Mouse (Mus musculus) ES-CJ7 (cell line): Measurements from ENCODE around the gene Casc3.
A peak's percentile ranks its signal among the peaks of the same experiment; 100 is the strongest.

ENCODE experiments used
- DNase-seq: peaks from one replicate; pipeline ENCODE4 v3.0.0; 2011; ENCODE audit warnings: low read depth, low spot score

Gene Casc3

DNA sequence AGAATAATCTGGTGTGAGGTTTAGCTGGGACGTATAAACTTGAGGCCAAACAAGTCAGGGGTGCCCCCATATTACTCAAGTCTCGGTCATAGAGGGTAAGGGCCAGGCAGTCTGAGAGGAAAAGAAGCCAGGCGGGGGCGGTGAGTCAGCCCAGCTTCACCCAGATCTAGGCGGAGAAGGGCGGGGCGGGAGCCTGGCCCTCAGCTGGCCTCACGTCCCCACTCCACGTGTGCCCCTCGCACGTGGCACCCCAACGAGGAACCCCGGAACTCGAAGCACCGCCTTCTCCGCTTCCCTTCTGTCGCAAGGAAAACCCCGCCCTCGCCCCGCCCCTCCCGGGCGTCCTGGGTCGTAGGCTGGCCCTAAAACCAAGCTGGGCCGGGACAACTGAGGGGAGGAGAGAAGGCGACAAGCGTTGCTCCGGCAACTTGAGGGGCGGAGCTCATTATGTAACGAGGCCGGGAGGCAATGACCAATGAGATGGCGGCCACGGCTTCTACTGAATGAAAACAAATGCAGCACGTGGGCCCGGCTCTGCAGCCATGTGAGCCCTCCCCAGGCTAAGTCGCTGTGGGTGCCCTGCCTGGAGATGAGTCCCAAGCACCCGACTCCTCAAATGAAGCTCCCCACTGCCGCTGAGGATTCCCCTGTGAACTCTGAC, 30.9 kb upstream of the Casc3 start:
- peak; percentile 98 for DNase-seq

DNA sequence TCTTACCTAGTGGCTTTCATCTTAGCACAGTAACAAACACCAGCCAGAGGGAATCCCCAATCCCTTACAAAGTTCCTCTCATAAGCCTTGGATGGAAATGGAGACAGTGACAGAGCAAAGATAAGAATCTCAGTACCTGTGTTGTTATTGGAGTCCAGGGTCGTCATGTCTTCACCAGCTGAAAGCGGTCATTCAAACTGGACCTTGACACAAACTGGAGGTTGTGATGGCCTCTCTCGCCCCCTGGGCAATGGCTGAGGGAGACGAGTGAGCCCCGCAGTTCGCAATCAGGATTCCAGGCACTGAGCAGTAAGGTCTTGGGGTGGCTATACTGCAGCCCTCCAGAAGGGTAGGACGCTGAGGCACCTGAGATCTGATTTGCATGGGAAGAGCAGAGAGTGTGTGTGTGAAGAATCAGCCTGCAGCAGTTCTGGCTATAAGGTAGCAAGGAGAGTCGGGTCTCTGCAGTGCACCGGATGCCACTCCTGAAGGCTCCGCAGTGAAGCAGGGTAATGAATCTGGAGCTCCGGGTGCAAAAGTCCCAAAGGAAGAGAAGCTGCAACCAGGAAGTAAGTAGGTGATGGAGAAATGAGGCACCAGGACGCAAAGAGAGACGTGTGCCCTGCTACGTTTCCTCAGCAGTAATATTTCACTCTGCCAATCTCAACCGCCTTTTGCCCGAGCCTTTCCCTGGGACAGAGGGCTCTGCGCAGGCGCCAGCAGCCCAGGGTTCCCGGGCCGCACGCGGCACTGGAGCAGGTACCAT, 29.9 kb upstream of the Casc3 start, which contains the start of gene Nr1d1:
Gene Nr1d1, minus strand, starts transcription at position 752 of the 766 bp plus-strand sequence.
- DNase-seq = no peak

DNA sequence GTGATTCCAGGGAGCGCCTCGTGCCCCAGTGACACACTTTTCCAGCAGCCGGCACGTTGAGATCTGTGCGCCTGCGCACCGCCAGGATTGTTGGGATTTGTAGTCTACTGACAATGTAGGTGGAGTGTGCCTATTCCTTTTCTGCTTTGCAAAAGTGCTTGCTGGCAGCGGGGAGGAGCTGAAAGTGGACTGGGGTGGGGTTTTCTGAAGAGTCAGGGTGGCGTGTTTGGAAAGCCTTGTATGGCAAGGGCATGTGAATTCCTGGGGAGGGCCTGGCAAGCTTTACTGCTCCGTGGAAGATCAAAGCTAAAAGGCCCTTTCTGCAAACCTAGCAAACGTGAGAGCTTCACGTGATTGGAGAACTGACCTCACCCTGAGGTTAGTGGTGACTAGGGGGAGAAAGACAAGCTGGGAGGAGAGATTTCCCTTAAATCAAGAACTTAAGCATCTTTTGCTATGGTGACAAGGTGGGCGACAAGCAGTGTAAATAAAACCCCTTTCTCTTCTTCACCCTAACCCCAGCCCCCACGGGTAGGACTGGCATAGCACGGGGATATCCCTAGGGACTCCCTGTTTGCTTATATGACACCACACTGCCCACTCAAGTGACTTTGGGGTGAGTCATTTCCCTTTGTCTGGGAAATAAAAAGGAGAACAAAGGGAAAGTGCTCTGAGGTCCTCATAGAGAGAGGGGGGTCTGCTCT, 29.2 kb upstream of the Casc3 start:
- peak; percentile 99 for DNase-seq

DNA sequence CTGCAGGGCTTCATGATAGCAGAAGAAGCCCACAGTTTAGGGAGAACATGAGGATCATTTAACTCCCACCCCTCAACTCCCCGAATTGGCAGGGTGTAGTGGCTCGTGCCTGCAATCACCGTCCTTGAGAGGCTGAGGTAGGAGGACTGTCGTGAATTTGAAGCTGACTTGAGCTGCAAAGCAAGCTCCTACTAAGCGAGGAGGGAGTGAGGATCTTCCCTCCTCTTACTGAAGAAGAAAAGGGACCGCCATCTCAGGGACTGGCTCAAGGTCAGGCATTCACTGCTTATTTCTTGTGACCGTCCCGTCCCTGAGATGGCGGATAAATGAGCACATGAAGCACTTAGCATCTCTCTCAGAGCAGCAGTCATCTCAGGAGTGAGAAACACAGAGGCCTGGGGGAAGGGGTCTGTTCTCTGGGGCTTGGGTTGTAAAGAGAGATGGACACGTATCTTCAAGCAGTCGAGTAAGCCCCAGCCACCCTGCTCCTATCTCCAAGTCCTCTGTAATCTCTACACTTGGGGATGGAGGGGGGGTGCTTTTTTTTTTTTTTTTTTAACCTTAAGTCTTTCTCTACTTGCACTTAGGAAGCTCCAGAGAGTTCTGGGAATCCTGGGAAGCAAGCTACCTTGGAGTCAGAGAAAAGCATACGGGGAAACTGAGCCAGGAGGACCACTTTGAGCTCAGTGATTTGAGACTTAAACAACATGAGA, 28.5 kb upstream of the Casc3 start:
- DNase-seq = no peak

DNA sequence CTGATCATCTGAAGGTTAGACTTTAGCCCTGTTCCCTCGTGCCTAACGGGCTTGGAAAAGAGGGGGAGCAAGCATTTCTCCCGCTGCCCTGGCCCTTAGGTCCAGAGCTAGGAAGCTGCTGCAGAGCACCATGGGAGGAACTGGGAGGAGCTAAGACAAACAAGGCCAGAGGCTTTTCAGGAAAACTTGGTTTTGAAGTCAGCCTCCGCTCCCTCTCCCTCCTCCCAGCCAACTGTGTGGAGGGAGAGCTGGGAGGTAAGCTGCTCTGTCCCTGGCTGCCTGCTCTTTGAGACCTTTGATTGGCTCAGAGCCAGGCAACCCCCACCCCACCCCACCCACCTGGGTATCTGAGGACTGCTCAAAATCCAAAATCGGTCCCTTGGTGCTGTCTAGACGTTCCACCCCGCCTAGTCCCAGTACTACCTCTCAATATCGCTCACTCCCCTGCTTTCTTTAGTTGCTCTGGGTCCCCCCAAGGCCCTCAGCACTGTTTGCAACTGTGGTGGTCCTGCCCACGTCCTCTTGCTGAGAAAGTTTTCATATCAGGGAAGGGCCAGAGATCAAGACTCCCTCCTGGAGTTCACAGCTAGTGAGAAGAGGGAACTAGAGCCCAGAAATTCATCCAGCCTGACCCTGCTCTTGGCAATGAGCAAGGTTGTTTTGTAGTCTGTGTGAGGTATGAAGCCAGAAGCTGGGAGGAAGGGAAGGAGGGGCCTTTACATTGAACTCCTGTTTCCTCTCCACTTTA, 27.7 kb upstream of the Casc3 start:
- peak; percentile 90 for DNase-seq

DNA sequence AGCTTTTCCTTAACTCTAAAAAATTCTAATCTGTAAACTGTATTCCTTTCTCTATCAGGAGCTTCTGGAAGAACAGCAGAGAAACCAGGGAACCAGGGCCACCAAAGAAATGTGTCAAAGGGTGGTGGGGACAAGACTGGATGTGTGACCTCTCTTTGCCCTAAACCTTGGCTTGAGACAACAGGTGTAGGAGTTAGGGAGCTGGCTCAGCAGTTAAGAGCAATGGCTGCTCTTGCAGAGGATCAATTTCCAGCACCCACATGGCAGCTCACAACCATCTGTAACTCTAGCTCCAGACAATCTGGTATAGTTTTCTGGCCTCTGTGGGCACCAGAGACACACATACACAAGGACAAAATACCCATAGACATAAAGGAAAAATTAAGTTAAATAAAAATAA, 26.8 kb upstream of the Casc3 start:
- DNase-seq = no peak

DNA sequence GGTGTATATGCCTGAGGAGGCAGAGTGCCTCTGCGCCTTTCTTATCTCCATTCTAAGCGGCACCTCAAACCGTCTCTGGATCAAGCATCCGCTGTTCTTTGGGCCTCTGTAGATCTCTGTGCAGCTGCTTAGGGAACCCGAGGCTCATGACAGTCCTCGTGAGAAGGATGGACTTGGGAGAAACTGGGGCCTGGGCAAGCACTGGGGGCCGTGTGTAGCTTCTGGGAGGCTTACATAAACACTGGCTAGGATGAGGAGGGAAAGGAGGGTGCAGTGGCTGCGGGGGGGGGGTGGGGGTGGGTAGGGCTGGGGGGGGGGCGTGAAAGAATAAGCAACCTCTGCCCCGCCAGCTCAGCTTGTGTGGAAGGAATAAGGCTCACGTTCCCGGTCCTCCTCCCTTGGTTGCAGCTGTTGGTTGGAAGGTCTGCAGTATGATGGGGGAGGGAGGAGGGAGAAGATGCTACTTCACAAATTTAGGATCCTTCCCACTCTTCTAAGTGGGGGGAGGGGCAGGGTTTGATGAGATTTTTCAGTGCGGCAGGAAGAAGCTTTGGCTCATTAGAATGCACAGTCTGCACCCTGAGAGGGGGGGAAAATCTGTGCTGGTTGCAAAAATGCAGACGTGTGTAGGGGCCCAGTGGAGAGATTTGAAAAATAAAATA, 22.7 kb upstream of the Casc3 start:
- peak; percentile 58 for DNase-seq

DNA sequence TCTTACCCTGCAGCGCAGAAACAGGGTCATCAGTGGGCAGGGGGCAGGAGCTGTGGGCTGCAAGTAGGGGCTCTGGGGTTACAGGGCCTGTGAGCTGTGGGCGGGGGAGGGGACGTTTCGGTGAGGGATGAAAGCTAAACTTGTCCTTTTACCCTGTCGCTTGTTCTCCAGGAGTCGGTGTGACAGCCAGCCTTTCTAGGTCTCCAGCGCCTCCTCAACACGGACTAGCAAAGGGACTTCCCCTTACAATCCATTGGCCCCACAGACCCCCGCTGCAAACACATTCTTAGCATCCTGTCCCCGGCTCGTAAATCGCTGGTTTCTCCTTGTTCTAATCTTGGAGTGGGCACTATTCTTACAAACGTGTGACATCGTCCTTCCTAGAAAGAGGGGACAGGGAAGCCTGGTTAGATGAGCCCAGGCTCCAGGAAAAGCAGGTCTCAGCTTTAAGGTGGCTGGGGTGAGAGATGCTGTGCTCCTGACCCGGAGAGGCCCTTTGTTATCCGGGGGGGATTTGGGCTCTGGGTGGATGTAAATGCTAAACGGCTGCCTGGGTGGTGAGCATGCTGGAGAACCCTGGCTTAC, 22.0 kb upstream of the Casc3 start:
- no peak for DNase-seq

DNA sequence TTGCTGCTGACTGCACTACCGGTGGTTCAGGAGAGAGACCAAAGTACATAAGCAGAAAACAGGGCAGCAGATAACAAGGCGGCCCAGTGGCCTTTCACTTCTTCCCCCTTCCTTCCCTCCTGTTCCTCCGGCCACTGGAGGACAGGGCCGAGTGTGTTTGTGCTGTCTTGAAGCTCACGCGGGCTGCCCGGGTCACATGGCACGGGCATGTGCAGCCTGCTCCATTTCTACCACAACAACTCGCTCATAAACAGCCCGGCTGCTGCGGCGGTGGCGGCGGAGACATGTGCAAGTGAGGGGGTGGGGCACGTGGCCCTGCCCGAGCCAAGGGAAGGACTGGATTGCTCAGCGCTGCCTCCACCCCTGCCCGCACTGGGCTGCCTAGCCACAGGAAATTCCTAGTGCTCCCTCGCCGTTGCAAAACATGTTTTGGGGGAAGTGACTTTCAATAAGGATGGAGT, 21.4 kb upstream of the Casc3 start:
- peak; percentile 69 for DNase-seq

DNA sequence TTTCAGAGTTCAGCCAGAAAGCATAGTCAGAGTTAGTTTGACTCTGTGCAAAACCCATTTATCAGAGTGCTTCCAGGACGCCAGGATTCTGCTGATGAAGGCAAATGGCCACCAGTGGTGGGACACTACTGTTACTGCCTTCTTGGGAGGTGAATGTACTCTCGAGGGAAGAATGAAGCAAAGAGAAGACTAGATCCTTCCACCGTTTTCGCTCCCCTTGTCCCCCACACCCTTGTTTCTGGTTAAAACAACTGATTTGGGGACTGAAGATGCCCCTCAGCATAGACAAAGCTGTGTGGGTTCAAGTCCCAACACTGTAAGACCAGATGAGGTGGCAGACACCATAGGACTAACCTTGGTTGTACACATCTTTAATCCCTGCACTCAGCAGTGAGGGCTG, 20.6 kb upstream of the Casc3 start:
- no peak for DNase-seq

DNA sequence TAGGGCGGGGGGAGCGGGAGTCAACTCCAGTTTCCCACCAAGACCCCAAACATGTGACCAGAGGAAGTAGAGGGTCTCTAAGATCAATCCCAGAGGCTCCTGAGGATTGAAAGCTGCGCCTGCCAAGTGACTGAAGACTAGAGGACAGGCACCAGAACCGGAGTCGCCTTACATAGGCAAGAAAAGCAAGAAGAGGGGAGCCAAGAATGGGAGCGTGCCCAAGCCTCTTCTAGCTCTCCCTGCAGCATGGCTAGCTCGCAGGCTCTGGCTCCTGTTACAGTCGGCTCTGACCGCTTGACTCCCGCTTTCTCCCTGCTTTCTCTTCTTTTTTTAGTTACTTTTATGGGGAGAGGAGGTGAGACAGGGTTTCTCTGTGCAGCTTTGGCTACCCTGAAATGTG, 19.5 kb upstream of the Casc3 start:
- no peak for DNase-seq

DNA sequence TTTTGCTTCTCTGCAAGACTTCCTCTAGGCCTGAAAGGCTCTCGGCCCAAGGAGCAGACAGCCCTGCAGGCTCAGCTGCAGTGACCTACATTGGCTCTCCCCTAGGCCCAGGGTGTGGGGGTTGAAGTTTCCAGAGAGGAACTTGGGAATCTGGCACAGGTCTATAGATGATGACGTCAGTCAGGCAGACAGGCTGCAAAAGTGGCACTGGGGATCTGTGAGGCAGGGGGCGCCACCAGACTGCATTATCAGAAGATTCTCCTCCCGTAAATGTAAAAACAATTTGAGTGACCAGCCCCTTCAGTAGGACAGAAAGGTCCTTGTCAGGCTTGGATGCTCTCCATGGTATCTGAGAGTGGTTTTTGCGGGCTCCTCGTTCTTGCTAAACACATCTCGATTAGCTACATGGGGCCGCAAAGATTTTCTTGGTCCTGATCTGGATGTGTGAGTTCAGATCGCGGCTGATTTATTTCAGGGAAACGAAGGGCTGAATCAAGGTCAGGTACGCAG, 18.9 kb upstream of the Casc3 start:
- DNase-seq = peak; percentile 89

DNA sequence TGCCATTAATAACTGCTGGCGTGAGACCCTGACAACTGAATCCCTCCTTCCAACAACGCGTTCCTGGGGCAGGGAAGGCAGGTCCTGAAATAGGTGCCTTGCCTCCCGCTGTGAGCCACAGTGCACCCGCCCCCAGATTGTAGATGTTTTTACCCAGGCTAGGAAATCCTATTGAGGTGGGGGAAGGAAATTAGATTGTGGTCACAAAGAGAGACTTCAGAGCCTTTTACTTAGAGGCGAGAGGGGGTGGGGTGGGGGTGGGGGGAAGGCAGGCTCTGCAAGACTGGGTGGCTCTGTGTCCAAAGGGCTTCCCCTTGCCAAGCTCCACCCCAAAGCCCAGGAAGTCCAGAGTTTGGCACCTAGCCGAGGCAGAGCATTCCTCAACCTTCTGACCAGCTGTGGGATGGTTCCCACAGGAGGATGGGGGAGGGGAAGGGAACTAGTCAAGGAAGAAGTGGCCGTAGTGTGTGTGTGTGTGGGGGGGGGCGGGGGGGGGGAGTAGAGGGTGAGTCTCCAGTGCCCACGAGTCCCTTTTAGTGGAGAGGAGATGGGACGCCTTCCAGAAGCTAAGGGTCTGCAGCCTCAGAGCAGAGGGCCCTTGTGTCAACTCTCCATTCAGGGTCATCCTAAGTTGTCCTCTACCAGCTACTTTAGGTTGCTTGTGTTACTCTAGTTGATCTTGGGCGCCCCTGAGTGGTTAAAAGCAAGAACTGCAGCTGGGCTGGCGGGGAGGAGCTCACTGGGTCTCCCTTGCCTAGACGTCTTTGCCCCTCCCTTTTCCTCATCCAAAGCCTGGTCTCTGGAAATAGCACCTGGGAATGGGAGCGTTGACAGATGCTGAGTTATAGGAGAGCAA, 18.1 kb upstream of the Casc3 start:
- DNase-seq = peak; percentile 97

DNA sequence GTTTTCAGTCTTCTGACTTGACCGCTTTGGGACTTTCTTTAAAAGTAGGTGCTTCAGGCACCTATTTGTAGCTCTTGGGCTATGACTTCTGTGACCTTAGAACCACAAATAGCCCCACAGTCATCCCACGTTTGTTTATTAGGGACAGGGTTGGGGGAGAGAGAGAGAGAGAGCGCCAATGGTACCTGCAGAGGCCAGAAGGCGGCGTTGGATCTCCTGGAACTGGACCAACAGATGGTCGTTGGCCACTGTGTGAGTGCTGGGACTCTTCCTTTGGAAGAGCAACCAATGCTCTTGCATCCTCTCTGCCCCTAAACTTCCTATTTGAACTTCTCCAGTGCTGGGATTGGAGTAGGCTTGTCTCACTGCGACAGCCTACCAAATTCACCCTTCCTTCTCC, 17.5 kb upstream of the Casc3 start:
- DNase-seq = no peak

DNA sequence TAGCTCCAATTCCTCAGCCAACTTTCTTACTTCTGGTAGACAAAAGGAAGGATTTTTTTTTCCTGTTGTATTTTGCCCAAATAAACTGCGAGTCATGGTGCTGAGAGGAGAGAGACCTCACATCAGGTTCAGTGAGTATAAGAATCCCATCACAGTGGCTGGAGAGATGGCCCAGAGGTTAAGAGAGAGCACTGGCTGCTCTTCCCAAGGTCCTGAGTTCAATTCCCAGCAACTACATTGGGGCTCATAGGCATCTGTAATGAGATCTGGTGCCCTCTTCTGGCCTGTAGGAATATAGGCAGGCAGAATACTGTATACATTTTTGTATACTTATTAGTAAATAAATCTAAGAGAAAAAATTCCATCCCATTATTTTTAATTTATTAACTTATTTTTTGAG, 17.0 kb upstream of the Casc3 start:
- no peak for DNase-seq

DNA sequence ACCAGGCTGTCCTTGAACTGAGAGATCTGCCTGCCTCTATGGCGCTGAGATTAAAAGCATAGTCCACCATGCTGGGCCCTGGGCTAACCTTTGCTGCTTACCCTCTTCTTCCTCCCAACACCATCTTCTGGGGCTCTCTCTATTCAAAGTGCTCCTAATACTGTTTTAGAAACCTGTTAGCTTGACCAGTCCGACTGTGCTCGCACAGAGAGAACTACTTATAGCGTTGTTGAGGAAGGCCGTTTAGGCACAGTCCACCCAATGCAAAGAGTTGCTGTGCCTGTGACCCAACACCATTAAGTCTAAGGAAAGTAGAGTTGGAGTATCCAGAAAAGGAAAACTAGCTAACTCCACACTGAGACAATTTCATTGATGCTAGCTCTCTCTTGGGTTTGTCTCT, 16.6 kb upstream of the Casc3 start:
- no peak for DNase-seq

DNA sequence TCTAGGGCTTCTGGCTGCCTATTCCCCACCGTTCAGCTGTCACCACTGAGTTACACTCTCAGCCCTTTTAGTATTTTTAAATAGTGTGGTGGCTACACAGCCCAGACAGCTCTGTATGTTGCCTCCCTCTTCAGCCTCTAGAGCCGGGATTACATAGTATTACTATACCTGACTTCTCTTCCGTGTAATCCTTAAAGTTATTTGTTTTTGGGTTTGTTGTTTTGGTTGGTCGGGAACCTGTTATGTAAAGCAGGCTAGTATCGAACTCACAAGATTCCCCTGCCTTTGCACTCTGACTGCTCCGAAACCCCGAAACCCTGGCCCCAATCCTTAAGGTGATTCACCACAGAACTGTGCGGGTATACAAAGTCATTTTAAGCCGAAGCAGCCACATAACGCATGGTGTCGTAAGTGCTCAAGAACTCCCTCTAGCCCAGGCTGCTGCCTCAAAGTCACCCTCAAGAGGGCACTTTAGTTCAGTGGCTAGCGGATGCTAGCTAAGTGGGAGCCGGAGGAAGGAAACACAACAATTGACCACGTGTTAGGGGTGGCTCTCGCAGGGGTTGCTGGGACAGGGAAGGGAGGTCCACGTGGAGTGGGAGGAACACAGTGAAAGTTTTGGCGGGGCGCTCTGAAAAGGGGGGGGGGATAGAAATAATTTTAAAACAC, 16.0 kb upstream of the Casc3 start:
- DNase-seq = peak; percentile 97

DNA sequence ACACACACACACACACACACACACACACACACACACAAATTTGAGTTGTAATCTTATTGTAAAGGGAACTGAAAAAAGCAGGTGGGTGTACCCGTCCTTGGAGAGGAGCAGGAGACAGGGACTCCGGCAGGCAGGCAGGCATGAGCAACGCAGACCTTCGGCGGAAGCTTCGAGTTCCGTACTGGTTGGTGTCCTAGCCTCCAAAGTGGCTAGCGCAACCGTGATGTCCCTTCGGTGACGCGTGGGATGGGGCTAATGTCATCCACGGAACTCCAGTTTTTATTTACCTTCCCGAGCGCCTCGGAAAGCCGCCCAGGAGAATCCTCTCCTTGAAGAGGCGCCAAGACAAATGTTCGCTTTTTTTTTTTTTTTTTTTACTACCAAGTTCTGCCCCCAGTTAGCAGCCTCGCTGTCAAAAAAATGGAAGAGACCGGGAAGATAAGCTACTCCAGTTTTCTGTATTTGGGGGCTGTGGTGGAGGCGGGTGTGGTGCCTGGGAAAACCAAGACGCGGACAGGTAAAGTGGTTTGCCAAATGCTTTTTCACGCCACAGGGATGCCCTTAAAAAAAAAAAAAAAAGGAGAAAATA, 15.4 kb upstream of the Casc3 start:
- no peak for DNase-seq
